Mouse (Mus musculus) limb, embryonic 14.5 days (tissue): ENCODE measurements around the gene Fbxl15. TPM values are rescaled to one million over a fixed set of nuclear protein-coding genes. Genes with fewer than 3 reads are reported as not detected.

ENCODE experiments used
- ATAC-seq: fragments of 200-750 bp; cut with Nextera tagmentation; 2 replicates; pipeline ENCODE4 v1.8.0; 2017; ENCODE audit warnings: low read depth, moderate number of reproducible peaks, moderate TSS enrichment; ENCODE audit not compliant: low FRiP score
- DNase-seq: peaks from one replicate; pipeline ENCODE4 v3.0.0-alpha.2; 2015; ENCODE audit warnings: low spot score
- H3K27ac ChIP-seq: fragments of 300-500 bp; sonication (generic); replicated peaks from 2 replicates; pipeline ENCODE4 v1.5.1; 2014; ENCODE audit warnings: low read depth, mild to moderate bottlenecking, low read length, moderate library complexity, mixed read lengths
- H3K27me3 ChIP-seq: fragments of 300-500 bp; sonication (generic); 2 replicates; pipeline ENCODE4 v1.6.1; 2014; ENCODE audit warnings: low read length, mixed read lengths; ENCODE audit not compliant: control insufficient read depth, insufficient read depth
- H3K36me3 ChIP-seq: fragments of 300-500 bp; sonication (generic); 2 replicates; pipeline ENCODE4 v1.6.1; 2014; ENCODE audit warnings: mild to moderate bottlenecking, low read length, moderate library complexity, mixed read lengths; ENCODE audit not compliant: control insufficient read depth, insufficient read depth
- H3K4me1 ChIP-seq: fragments of 300-500 bp; sonication (generic); 2 replicates; pipeline ENCODE4 v1.6.1; 2014; ENCODE audit warnings: antibody characterized with exemption, low read length, mixed read lengths; ENCODE audit not compliant: control insufficient read depth, insufficient read depth
- H3K4me2 ChIP-seq: fragments of 300-500 bp; sonication (generic); replicated peaks from 2 replicates; pipeline ENCODE4 v1.6.1; 2014; ENCODE audit warnings: low read depth, mild to moderate bottlenecking, low read length, moderate library complexity; ENCODE audit not compliant: severe bottlenecking
- H3K4me3 ChIP-seq: fragments of 300-500 bp; sonication (generic); replicated peaks from 2 replicates; pipeline ENCODE4 v1.5.1; 2014; ENCODE audit warnings: low read length
- H3K9ac ChIP-seq: fragments of 300-500 bp; sonication (generic); 2 replicates; pipeline ENCODE4 v1.6.1; 2014; ENCODE audit warnings: mild to moderate bottlenecking, low read depth, low read length, moderate library complexity; ENCODE audit not compliant: severe bottlenecking
- H3K9me3 ChIP-seq: fragments of 300-500 bp; sonication (generic); 2 replicates; pipeline ENCODE4 v1.6.1; 2016; ENCODE audit warnings: low read length; ENCODE audit not compliant: control insufficient read depth
- POLR2A ChIP-seq: fragments of 200-500 bp; IDR thresholded peaks from 2 replicates; pipeline ENCODE4 v1.8.0; 2012; ENCODE audit warnings: inconsistent platforms, mild to moderate bottlenecking, moderate library complexity, borderline replicate concordance; ENCODE audit not compliant: insufficient read depth, insufficient read length; ENCODE audit errors: extremely low read depth
- WGBS: fragments of 180-500 bp; shearing (Covaris S2); extraction: QIAGEN DNeasy Blood & Tissue Kit; methylation state at CpG from one replicate; pipeline ENCODE4 v1.1.7; 2014; 5-methylcytosine and 5-hydroxymethylcytosine counted together
- polyA plus RNA-seq, 2 experiments: library from polyadenylated mRNA; depleted of rRNA in 1 of 2; stranded (reverse) in 1 of 2; unstranded in 1 of 2; fragments of >200 nt; fragmentation: Nextera tagmentation in 1 of 2; extraction: Ambion mirVana in 1 of 2; gene quantifications; 2 replicates each; pipeline versions ENCODE4 v1.2.1 to v1.2.3; 2012 to 2014

Fbxl15 gene
- polyA plus RNA-seq, 2 experiments, result 10.8 to 13.5 TPM

DNA sequence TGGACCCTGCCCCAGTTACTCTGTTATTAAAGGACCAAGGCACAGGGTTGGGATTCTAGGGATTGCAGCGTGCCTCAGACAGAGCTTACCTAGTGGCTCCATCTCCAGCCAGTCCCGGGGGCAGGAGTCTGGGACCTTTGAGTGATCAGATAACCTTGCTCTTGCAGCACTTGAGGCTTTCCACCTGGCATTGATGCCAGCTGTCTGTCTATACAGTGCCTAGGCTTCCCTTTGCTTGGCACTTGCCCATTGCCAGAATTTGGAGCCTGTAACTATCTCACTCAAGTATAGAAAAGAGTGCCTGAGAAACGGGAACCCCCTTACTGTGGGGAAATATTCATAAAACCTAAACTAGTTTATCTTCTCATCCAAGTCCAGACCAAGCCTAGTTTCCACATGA lies 41.1 kb upstream of the Fbxl15 start:
- Histone ChIP-seq H3K4me3 (no peak overlapping the region), H3K9ac (no peak overlapping the region), H3K27ac (no peak overlapping the region), H3K9me3 (no peaks in the 10 kb centered on the region), H3K36me3 (peaks cover 52% of the 10 kb centered on the region), H3K4me2 (no peak overlapping the region), H3K27me3 (no peaks in the 10 kb centered on the region), H3K4me1 (no peaks in the 10 kb centered on the region)
- WGBS, result 89% methylated on average over 3 of the region's 3 CpGs
- DNase-seq (no peak), ATAC-seq (no peak)
- TF ChIP-seq POLR2A, result no peak

DNA sequence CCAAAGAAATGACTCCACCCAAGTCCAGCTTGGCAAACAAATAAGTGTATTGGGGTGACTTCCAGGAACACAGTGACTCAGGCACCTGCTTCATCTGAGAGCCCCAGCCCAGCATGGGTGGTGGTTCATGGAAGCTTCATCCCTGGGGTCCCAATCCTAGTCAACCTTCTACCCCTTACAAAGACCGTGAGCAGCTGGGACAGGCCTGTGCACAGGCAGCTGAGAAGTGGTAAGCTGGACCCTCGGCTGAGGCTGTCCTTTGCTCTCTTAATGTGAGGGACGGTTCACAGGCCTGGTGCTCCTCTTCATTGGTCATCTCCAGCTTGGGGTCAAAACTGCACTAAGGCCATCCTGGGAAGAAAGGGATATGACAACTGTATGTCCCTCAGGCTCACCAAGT lies 40.4 kb upstream of the Fbxl15 start:
- ATAC-seq (no peak), DNase-seq (no peak)
- H3K4me2 ChIP-seq, result no peak overlapping the region
- no peak overlapping the region for H3K9ac ChIP-seq
- no peak overlapping the region for H3K27ac ChIP-seq
- WGBS, result 82% methylated on average over 3 of the region's 3 CpGs
- no peak overlapping the region for H3K4me3 ChIP-seq
- peaks cover 46% of the 10 kb centered on the region for H3K36me3 ChIP-seq
- no peaks in the 10 kb centered on the region for H3K4me1 ChIP-seq
- H3K9me3 ChIP-seq, result no peaks in the 10 kb centered on the region
- TF ChIP-seq POLR2A, result no peak
- no peaks in the 10 kb centered on the region for H3K27me3 ChIP-seq

DNA sequence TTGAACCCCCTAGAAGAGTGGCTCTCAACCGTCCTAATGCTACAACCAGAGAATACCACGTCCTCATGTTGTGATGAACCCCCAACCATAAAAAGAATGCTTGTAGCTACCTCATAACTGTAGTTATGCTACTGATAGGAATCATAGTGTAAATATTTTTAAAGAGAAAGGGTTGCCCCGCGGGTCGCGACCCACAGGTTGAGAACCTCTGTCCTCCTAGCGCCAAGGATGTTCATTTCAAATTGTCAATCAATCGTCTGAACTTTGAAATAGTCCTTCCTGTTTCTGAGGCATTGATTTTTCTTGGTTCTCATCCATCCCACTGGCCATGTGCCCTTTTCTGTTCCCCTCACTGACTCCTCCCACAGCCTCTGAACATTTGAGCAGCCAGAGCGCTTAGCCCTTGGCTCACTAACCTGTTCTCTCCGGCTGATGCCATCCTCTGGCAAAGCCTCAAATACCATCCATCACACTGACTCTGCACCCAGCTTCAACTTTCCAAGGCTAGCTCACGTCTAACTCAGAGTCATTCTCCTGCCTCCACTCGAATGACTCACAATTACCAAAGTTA lies 37.4 kb upstream of the Fbxl15 start:
- no peak for TF ChIP-seq POLR2A
- H3K9me3 ChIP-seq, result no peaks in the 10 kb centered on the region
- H3K27me3 ChIP-seq, result no peaks in the 10 kb centered on the region
- 72% methylated on average over 12 of the region's 12 CpGs for WGBS
- peaks cover 17% of the 10 kb centered on the region for H3K36me3 ChIP-seq
- no peaks in the 10 kb centered on the region for H3K4me1 ChIP-seq
- H3K4me2 ChIP-seq, result no peak overlapping the region
- no peak for DNase-seq
- H3K9ac ChIP-seq, result no peak overlapping the region
- ATAC-seq, result no peak
- H3K4me3 ChIP-seq, result no peak overlapping the region
- H3K27ac ChIP-seq, result no peak overlapping the region

DNA sequence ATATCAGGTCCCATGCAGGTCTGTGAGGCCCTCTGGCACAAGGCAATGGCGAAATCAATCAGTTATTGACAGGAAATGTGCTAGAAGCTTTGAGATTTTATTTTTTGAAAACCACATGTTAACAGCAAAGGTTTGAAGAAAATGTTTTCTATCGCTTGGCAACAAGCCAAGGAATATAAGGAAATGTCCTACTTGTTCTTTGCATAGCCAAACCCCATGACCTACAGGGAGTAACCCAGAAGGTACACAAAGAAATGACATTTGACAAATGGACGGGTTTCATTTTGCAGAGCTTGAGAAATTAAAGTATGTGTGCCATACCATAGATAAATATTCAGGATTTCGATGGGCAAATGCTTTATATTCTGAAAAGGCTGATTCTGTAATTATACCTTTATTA lies 31.0 kb upstream of the Fbxl15 start:
- WGBS, result 71% methylated on average over 4 of the region's 4 CpGs
- no peaks in the 10 kb centered on the region for H3K36me3 ChIP-seq
- no peak overlapping the region for H3K9ac ChIP-seq
- DNase-seq (no peak), ATAC-seq (no peak)
- no peak overlapping the region for H3K4me3 ChIP-seq
- no peak overlapping the region for H3K4me2 ChIP-seq
- no peaks in the 10 kb centered on the region for H3K27me3 ChIP-seq
- H3K27ac ChIP-seq, result no peak overlapping the region
- H3K9me3 ChIP-seq, result no peaks in the 10 kb centered on the region
- TF ChIP-seq POLR2A, result no peak
- H3K4me1 ChIP-seq, result no peaks in the 10 kb centered on the region

DNA sequence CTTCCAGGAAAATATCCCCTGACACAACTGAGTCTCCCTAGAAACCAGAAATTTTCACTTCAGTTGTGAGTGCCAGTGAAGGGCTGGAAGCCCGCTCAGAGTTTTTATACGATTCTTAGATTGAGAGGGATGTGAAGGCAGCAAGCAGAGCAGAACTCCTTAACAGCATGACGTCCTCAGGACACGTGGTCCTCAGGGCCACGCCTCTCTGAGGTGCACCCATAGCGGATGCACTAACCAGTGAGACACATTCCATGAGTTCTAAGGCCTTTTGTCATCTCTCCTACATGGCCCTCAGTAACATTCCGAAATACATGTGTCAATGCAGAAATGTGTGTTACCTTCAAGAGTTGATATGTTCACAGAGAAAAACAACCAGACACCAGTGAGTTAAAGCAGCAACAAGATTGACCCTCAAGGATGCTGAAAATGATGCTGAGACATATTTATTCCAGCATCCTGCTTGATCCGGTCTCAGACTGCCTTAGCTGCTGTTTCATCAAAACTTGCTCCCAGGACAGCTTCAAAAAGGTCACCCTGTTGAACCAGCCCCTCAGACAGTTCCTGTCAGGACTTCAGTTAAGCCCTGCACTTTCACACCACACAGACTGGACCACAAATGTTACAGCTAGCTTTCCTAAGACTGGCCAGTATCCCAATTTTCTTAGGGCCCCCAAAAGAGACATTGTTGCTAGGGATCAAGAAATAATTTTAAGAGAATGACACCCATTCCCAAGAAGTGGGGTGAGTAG lies 27.5 kb upstream of the Fbxl15 start:
- ATAC-seq, result no peak
- no peak overlapping the region for H3K4me3 ChIP-seq
- WGBS, result 33% methylated on average over 8 of the region's 8 CpGs
- H3K9me3 ChIP-seq, result no peaks in the 10 kb centered on the region
- no peak overlapping the region for H3K9ac ChIP-seq
- no peak overlapping the region for H3K27ac ChIP-seq
- peaks cover 5% of the 10 kb centered on the region; the same call in 1 of the 2 replicates for H3K4me1 ChIP-seq
- no peak for DNase-seq
- TF ChIP-seq POLR2A, result no peak
- no peak overlapping the region for H3K4me2 ChIP-seq
- no peaks in the 10 kb centered on the region for H3K27me3 ChIP-seq
- no peaks in the 10 kb centered on the region for H3K36me3 ChIP-seq
